Mouse (Mus musculus) thymus, adult 2 months (tissue): ENCODE data around the gene Tcp10b.
"Not testable (repeated sequence)": the region's sequence is repeated elsewhere in the genome, so short reads cannot be mapped to it uniquely, and the experiment has no call there.

Experiments used
- CTCF ChIP-seq: fragments of 200-500 bp; IDR thresholded peaks from 2 replicates; pipeline ENCODE4 v1.5.1; 2012; ENCODE audit warnings: mild to moderate bottlenecking, control low read depth, low read length, moderate library complexity, borderline replicate concordance; ENCODE audit not compliant: control insufficient read depth, poor library complexity, insufficient read depth; ENCODE audit errors: extremely low read depth
- POLR2A ChIP-seq: fragments of 200-500 bp; IDR thresholded peaks from 2 replicates; pipeline ENCODE4 v1.6.1; 2012; ENCODE audit warnings: mild to moderate bottlenecking, low read length, control low read depth, moderate library complexity; ENCODE audit not compliant: control insufficient read depth, poor library complexity, insufficient read depth; ENCODE audit errors: extremely low read depth

DNA sequence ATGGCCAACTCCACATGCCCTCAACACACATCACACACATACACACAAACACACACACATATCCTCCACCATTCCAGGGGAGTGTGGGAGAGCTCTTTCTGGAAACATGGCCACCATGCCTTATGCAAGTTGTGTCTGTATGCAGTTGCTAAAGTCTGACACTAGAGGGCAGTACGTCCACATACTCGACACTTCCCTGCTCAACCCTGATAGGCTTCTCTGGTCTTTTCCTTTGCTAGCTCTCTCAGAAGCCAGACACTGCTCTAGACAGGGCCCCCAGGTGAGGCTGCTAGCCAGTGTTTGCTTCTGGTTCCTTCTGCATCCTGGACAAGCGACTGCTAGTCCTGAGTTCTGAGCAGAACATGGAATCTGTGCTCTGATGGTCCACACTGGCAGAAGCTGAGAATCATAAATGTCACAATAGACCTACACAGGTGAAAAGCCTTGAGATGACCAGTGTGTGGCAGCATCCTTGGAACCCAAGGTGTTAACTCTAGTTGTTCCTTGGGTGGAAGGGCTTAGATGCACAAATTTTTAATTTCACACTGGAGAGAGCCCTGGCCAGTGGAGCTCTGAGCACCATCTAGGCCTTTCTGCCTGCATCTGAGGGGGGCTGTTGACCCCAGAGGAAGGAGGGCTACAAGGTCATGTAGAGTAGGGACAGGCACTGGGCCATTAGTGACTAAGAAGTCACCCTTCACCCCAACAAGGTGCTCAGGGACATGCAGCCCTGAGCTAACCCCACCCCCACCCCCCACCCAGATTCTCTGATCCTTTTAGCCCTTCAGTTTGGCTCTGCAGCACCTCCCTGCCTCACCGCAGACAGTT lies 16.8 kb upstream of the Tcp10b start:
- TF ChIP-seq POLR2A, CTCF: not testable (repeated sequence)
